Comparison of ENCODE assay signal across 22 mouse cellular contexts in genomic region chr8:4219617-4220016, GRCm38 (mm10). TPM values are rescaled to one million over a fixed set of nuclear protein-coding genes. Genes with fewer than 3 reads are reported as not detected.
"Had no signal": no experiment of that assay in that cellular context is flagged by ENCODE, and none has a peak within 500 bp of the region (broad histone marks: within the 10 kb centered on the region; RNA-seq: fewer than 3 reads in every experiment).

No protein-coding gene starts in this region.

- DNase-seq: liver; liver, embryonic 13.5 days; liver, postnatal 0 days; lung, adult 18-20 months; lung, adult 2 months; lung, embryonic 14.5 days; lung, postnatal 10 days; lung, postnatal 14 days; lung, postnatal 36 days; lung, postnatal 4 days; midbrain, embryonic 14.5 days had no signal

RNA-seq across cellular contexts. Expression of gene Prr36, which starts 2.4 kb away (rescaled TPM):
- total RNA-seq: megakaryocyte-erythroid progenitor cell, adult 5-6 weeks; monocyte, adult 5-6 weeks had no signal

RNA-seq across cellular contexts. Expression of gene Lrrc8e, which starts 7.0 kb away (rescaled TPM):
- total RNA-seq: left cerebral cortex, adult 2 months; left cerebral cortex, postnatal 10 days; left cerebral cortex, postnatal 14 days; left cerebral cortex, postnatal 25 days; megakaryocyte progenitor cell, adult 5-6 weeks; megakaryocyte, adult 5-6 weeks; megakaryocyte-erythroid progenitor cell, adult 5-6 weeks; midbrain, postnatal 0 days; monocyte, adult 5-6 weeks had no signal

RNA-seq across cellular contexts. Expression of gene Gm49320, which starts 19.0 kb away (rescaled TPM):
- total RNA-seq: left cerebral cortex, adult 18-20 months; left cerebral cortex, postnatal 14 days; liver, adult 2 months; megakaryocyte, adult 5-6 weeks; monocyte, adult 5-6 weeks had no signal
